Mouse (Mus musculus) midbrain, embryonic 15.5 days (tissue): ENCODE measurements at regions not wholly inside any gene's neighbourhood (a gene's known extent, or its start where the extent isn't known, plus 50 kb on each side); places are given as distances from the start of the nearest gene placed in this dataset.

Source experiments
- ATAC-seq: fragments of 200-750 bp; cut with Nextera tagmentation; replicated peaks from 2 replicates; pipeline ENCODE4 v1.8.0; 2017; ENCODE audit warnings: moderate TSS enrichment
- H3K27ac ChIP-seq: fragments of 300-500 bp; sonication (generic); 2 replicates; pipeline ENCODE4 v1.5.1; 2015; ENCODE audit warnings: mild to moderate bottlenecking, inconsistent platforms
- H3K27me3 ChIP-seq: fragments of 300-500 bp; sonication (generic); replicated peaks from 2 replicates; pipeline ENCODE4 v1.6.1; 2015; ENCODE audit warnings: inconsistent platforms
- H3K36me3 ChIP-seq: fragments of 300-500 bp; sonication (generic); replicated peaks from 2 replicates; pipeline ENCODE4 v1.6.1; 2015; ENCODE audit warnings: inconsistent platforms
- H3K4me1 ChIP-seq: fragments of 300-500 bp; sonication (generic); 2 replicates; pipeline ENCODE4 v1.6.1; 2015; ENCODE audit warnings: inconsistent platforms
- H3K4me2 ChIP-seq: fragments of 300-500 bp; sonication (generic); 2 replicates; pipeline ENCODE4 v1.6.1; 2015; ENCODE audit warnings: inconsistent platforms, mild to moderate bottlenecking, moderate library complexity
- H3K4me3 ChIP-seq: fragments of 300-500 bp; sonication (generic); 2 replicates; pipeline ENCODE4 v1.5.1; 2015; ENCODE audit warnings: mild to moderate bottlenecking, inconsistent platforms
- H3K9ac ChIP-seq: fragments of 300-500 bp; sonication (generic); 2 replicates; pipeline ENCODE4 v1.6.1; 2015; ENCODE audit warnings: mild to moderate bottlenecking, inconsistent platforms
- H3K9me3 ChIP-seq: fragments of 300-500 bp; sonication (generic); 2 replicates; pipeline ENCODE4 v1.6.1; 2016; ENCODE audit warnings: inconsistent platforms
- WGBS: fragments of 180-500 bp; shearing (Covaris S2); methylation state at CpG from one replicate; pipeline ENCODE4 v1.1.7; 2015; ENCODE audit warnings: mixed read lengths; 5-methylcytosine and 5-hydroxymethylcytosine counted together

DNA sequence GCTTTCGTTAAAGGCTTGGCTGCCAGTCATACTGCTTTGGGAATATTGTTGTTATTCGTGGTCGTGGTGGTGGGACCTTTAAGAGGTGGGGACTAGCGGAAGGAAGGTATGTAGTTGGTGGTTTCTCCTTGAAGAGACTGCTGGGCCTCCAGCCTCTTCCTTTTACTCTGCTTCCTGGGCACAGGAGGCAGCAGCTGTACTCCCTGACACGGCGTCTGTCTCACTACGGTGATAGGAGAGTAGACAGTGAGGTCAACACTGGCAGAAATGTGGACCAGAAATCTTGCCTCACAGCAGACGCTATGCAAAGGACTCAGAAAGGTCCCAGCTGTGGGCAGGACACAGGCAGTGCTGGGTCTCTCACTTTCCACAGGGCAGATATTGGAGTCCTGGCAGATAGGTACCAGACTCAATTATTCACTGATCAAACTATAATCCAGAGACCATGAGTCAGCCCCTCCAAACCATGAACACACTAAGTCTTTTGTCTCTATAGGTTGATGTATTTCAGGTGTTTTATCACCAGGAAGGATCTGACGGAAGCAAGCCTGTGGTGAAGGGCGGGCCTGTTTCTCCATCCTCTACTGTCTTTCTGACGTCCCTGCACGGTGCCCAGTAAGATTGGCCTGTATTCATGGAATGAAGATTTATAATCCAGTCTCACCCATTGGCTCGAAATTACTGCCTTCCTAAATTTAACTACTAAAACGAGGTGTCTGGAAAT, 134.6 kb upstream of the Mdm1 start:
- Histone ChIP-seq H3K4me2 (no peak overlapping the region), H3K36me3 (no peaks in the 10 kb centered on the region), H3K9ac (no peak overlapping the region), H3K4me3 (no peak overlapping the region), H3K9me3 (peaks cover 6% of the 10 kb centered on the region), H3K4me1 (peaks cover 4% of the 10 kb centered on the region; the same call in 1 of the 2 replicates), H3K27me3 (no peaks in the 10 kb centered on the region), H3K27ac (no peak overlapping the region)
- 87% methylated on average over 14 of the region's 14 CpGs for WGBS
- no peak for ATAC-seq

DNA sequence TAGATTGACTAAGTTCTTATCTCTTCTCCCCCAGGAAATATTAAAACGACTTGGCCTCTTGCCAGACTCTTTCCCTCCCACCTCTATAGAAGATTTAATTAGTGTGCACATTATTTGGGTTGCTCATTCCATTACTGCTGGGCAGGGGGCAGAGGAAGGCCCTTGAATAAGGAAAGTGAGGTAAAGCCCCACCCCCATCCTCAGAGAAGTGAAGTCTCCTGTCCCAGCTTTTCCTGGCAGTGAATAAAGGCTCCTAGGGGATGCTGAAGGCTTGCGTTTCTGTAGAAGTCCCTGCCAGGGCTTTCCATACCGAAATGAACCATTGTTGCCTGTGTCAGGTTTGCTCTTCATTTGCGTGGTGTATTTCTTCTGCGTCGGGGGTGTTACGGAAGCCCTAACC, 133.8 kb upstream of the Mdm1 start:
- H3K27me3 ChIP-seq, result no peaks in the 10 kb centered on the region
- H3K36me3 ChIP-seq, result no peaks in the 10 kb centered on the region
- H3K4me2 ChIP-seq, result no peak overlapping the region
- WGBS, result 68% methylated on average over 7 of the region's 7 CpGs
- no peak for ATAC-seq
- peaks cover 4% of the 10 kb centered on the region; the same call in 1 of the 2 replicates for H3K4me1 ChIP-seq
- no peak overlapping the region for H3K9ac ChIP-seq
- H3K4me3 ChIP-seq, result no peak overlapping the region
- H3K9me3 ChIP-seq, result peaks cover 6% of the 10 kb centered on the region
- no peak overlapping the region for H3K27ac ChIP-seq

DNA sequence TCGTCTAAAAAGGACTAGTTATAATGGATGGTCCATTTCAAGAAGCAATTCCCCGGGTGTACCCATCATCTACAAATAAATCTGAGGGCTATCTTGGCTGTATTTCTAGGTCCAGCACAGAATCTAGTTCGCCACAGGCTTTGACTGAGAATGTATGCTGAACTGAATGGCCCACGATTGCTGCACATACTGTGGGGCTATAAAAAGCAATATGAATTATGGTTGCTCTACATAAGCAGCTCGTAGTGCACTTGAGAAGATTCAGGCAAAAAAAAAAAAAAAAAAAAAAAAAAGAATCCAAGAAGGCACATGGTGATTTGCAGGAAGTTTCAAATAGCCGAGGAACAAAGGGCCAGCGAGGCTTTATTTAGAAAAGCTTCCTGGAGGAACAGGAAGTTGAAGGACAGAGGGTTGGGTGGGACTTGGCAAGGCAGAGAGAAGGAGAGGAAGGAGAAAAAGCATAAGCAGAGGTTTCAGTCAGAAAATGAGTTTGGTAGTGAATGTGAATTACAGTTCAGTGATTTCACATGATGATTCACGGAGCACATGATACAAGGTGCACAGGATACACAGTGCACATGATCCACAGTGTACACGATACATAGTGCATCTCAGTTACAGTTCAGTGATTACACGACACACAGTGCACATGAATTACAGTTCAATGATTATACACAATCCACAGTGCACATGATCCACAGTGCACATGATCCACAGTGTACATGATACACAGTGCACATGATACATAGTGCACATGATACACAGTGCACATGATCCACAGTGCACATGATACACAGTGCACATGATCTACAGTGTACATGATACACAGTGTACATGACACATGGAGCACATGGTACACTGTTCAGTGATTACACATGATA, 129.7 kb upstream of the Mdm1 start:
- no peak for ATAC-seq
- no peak overlapping the region for H3K9ac ChIP-seq
- H3K27me3 ChIP-seq, result no peaks in the 10 kb centered on the region
- no peak overlapping the region for H3K4me2 ChIP-seq
- no peak overlapping the region for H3K27ac ChIP-seq
- H3K4me3 ChIP-seq, result no peak overlapping the region
- WGBS, result 88% methylated on average over 10 of the region's 10 CpGs
- H3K36me3 ChIP-seq, result no peaks in the 10 kb centered on the region
- no peaks in the 10 kb centered on the region for H3K4me1 ChIP-seq
- H3K9me3 ChIP-seq, result peaks cover 6% of the 10 kb centered on the region

DNA sequence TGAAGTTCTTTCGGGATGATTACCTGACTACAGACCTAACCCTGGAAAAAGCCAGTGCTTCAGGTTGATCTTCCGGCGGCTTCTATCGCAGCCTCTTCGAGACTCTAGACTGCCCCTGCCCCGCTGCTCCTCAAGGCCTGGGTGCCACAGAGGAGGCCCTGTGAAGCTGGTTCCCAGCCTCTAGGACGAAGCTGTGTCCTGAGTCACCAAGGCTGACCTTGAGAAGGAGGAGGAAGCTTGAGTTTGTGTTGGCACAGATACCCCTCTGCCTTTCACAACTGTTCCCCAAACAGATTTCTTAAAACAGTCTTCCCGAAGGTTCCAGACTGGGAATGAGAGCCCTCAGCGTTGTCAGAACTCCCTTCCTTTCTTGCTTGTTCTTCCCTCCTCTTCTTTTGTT, 112.8 kb upstream of the Mdm1 start:
- Histone ChIP-seq H3K9ac (no peak overlapping the region), H3K4me1 (no peaks in the 10 kb centered on the region), H3K4me2 (no peak overlapping the region), H3K27ac (no peak overlapping the region), H3K27me3 (no peaks in the 10 kb centered on the region), H3K4me3 (no peak overlapping the region), H3K9me3 (no peaks in the 10 kb centered on the region), H3K36me3 (no peaks in the 10 kb centered on the region)
- no peak for ATAC-seq
- WGBS, result 78% methylated on average over 9 of the region's 9 CpGs

DNA sequence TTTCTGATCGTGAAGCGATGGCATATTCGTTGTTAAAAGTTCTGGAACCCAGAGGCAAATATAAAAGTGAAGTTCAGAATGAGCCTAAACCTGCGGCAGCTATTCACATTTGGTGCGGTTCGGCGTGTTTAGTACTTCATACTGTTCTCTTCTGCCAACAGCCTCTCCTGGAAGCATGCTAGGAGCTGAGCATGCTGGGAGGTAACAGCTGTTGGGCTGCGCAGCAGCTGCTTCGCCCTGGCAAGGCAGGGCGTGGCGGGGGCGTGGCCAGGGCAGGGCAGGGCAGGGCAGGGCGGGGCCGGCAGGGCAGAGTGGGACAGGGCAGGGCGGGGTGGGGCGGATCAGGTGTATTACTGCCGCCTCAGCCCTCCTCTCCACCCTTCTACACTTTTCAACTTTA, 107.2 kb upstream of the Mdm1 start:
- Histone ChIP-seq H3K4me3 (no peak overlapping the region), H3K4me1 (no peaks in the 10 kb centered on the region), H3K27me3 (no peaks in the 10 kb centered on the region), H3K36me3 (no peaks in the 10 kb centered on the region), H3K27ac (no peak overlapping the region), H3K9me3 (no peaks in the 10 kb centered on the region), H3K9ac (no peak overlapping the region), H3K4me2 (no peak overlapping the region)
- no peak for ATAC-seq
- WGBS, result 87% methylated on average over 17 of the region's 17 CpGs

DNA sequence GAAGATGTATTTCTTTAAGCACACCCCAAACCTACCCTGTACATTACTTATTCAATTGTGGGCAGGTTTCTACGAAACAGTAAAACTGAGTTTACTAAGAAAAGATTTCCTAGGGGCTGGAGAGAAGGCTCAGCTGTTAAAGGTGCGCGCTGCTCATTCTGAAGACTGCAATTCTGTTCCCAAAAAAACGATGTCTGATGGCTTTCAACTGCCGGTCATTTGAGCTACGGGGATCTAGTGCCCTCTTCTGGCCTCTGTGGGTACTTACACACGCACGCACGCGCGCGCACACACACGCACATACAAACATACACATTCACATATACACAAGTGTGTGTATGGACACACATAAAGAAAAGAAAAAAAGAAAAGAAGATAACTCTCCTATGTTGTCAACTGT, 106.6 kb upstream of the Mdm1 start:
- H3K27ac ChIP-seq, result no peak overlapping the region
- no peak overlapping the region for H3K4me3 ChIP-seq
- ATAC-seq, result no peak
- H3K36me3 ChIP-seq, result no peaks in the 10 kb centered on the region
- H3K9me3 ChIP-seq, result no peaks in the 10 kb centered on the region
- WGBS, result 90% methylated on average over 13 of the region's 13 CpGs
- H3K4me2 ChIP-seq, result no peak overlapping the region
- no peaks in the 10 kb centered on the region for H3K27me3 ChIP-seq
- no peak overlapping the region for H3K9ac ChIP-seq
- no peaks in the 10 kb centered on the region for H3K4me1 ChIP-seq

DNA sequence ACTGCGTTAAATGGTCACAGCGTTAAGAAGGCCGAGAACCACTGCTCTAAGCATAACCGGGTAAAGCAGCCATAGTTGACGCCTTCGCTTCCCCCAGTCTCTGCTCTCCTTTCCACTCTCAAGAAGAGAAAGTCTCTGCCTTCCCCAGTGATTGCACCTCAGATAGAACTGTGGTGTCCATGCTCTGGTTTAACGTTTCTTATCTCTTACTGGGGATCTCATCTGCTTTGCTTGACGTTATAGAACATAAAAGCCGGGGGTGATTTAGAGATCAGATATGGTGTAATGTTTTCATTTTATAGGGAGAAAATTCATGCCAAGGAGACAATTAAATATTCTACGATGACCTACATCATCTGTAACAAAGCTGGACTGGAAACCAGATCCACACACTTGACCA, 103.1 kb upstream of the Mdm1 start:
- 95% methylated on average over 10 of the region's 10 CpGs for WGBS
- ATAC-seq, result no peak
- Histone ChIP-seq H3K4me1 (no peaks in the 10 kb centered on the region), H3K4me2 (no peak overlapping the region), H3K27ac (no peak overlapping the region), H3K36me3 (no peaks in the 10 kb centered on the region), H3K9ac (no peak overlapping the region), H3K4me3 (no peak overlapping the region), H3K9me3 (no peaks in the 10 kb centered on the region), H3K27me3 (no peaks in the 10 kb centered on the region)

DNA sequence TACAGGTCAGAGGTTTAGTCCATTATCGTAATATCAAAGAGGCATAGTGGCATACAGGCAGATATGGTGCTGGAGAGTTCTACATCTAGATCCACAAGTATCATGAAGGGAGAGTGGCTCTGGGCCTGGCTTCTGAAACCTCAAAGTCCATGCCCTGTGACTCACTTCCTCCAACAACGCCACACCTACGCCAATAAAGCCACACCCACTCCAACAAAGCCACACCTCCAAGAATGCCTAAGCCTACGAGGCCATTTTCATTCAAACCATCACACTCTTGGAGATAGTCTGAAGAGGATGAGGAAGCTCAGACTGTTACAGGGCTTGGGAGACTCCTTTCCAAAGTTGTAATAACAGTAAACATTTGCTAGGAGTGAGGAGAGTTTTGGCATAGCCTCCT, 102.6 kb upstream of the Mdm1 start:
- ATAC-seq, result no peak
- no peaks in the 10 kb centered on the region for H3K4me1 ChIP-seq
- H3K9me3 ChIP-seq, result no peaks in the 10 kb centered on the region
- no peak overlapping the region for H3K27ac ChIP-seq
- H3K4me3 ChIP-seq, result no peak overlapping the region
- H3K36me3 ChIP-seq, result no peaks in the 10 kb centered on the region
- H3K27me3 ChIP-seq, result no peaks in the 10 kb centered on the region
- WGBS, result 89% methylated on average over 4 of the region's 4 CpGs
- no peak overlapping the region for H3K9ac ChIP-seq
- no peak overlapping the region for H3K4me2 ChIP-seq

DNA sequence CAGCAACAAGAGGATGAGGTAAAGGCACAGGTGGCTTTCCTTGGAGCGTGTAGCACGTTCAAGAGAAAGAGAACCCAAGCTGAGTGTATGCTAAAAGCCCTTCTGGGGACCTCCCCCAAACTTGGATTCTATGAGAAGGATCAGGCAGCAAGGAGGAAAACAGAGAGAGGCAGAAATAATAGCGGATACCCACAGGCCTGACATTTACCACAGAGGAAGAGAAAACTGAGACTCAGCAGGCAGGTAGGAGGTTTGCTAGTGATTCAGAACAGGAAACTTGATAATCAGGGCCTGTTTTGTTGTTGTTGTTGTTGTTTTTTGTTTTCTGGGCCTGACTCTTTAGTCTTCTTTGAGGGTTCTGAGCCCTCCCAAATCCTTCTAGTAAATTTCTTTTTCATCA, 100.5 kb upstream of the Mdm1 start:
- WGBS, result 90% methylated on average over 3 of the region's 3 CpGs
- Histone ChIP-seq H3K27ac (no peak overlapping the region), H3K4me1 (no peaks in the 10 kb centered on the region), H3K9ac (no peak overlapping the region), H3K9me3 (no peaks in the 10 kb centered on the region), H3K4me2 (no peak overlapping the region), H3K27me3 (no peaks in the 10 kb centered on the region), H3K36me3 (no peaks in the 10 kb centered on the region), H3K4me3 (no peak overlapping the region)
- no peak for ATAC-seq

DNA sequence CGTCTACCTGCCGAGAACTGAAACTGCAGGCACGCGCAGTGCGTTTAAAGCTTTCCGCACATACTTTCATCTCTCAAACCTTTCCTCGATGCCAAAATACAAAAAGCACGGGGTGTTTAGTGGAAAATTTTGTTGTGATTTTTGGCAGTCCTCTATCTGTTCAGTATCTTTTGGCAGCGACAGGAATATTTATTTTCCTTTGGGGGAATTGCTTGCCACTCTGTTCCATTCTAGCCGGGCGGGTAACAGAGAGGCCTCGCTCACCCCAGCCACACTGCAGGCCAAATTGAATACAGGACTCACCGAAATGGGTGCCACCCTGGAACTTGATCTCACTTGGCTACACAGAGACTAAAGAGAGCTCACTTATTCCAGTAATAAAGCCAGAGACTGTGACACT, 97.8 kb upstream of the Mdm1 start:
- H3K36me3 ChIP-seq, result no peaks in the 10 kb centered on the region
- ATAC-seq, result no peak
- H3K27ac ChIP-seq, result no peak overlapping the region
- no peak overlapping the region for H3K9ac ChIP-seq
- H3K9me3 ChIP-seq, result no peaks in the 10 kb centered on the region
- H3K4me2 ChIP-seq, result no peak overlapping the region
- WGBS, result 69% methylated on average over 13 of the region's 13 CpGs
- no peak overlapping the region for H3K4me3 ChIP-seq
- H3K4me1 ChIP-seq, result no peaks in the 10 kb centered on the region
- H3K27me3 ChIP-seq, result no peaks in the 10 kb centered on the region

DNA sequence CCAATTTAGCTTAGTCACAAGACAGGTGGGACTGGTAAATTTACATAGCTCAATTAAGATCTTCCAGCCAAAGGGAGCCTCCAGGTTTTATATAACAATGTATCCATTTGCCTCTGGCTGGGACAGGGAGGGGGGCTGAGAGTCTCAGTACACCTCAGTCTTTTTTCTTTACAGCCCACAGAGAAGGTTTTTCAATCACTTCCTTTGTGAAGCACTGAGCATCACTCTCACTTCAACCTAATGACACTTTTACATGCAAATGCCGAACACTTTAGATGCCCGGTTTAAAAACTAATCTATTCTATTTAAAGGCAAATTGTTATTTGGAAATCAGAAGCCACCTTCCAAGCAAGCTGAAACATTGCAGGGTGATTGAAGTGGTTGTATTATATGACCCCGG, 96.8 kb upstream of the Mdm1 start:
- 39% methylated on average over 3 of the region's 3 CpGs for WGBS
- Histone ChIP-seq H3K9ac (no peak overlapping the region), H3K36me3 (no peaks in the 10 kb centered on the region), H3K27ac (no peak overlapping the region), H3K9me3 (no peaks in the 10 kb centered on the region), H3K4me2 (no peak overlapping the region), H3K4me3 (no peak overlapping the region), H3K4me1 (no peaks in the 10 kb centered on the region), H3K27me3 (no peaks in the 10 kb centered on the region)
- ATAC-seq, result no peak

DNA sequence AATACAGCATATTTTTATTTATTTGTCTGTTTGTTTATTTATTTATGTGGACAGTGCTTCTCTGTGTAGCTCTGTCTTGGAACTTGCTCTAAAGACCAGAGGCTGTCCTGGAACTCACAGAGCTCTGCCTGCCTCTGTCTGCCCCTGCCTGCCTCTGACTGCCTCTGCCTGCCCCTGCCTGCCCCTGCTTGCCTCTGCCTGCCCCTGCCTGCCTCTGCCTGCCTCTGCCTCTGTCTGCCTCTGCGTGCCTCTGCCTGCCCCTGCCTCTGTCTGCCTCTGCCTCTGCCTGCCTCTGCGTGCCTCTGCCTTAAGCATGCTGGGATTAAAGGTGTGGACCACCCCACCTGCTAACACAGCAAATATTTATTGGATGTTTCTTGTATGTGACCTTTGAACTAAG, 96.2 kb upstream of the Mdm1 start:
- no peak overlapping the region for H3K27ac ChIP-seq
- H3K4me3 ChIP-seq, result no peak overlapping the region
- no peak overlapping the region for H3K4me2 ChIP-seq
- ATAC-seq, result no peak
- H3K9ac ChIP-seq, result no peak overlapping the region
- H3K27me3 ChIP-seq, result no peaks in the 10 kb centered on the region
- 83% methylated on average over 2 of the region's 2 CpGs for WGBS
- no peaks in the 10 kb centered on the region for H3K4me1 ChIP-seq
- H3K36me3 ChIP-seq, result no peaks in the 10 kb centered on the region
- H3K9me3 ChIP-seq, result no peaks in the 10 kb centered on the region

DNA sequence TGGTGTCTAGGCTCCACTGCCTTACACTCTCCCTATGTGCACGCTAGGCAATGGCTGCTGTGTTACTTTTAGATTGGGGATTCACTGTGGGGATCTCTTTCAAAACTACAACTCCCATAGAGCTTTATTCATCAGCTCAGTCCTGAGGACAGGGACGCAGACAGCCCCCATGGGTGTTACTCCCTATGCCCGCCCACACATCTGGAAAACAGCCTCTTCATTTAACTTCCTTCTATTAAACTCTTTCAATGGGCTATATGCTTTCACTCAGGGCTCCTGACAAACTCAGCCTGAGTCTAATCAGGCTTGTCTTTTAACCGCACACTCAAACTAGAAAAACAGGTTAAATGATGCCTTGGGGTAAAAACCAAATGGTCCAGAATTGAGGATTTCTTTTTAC, 95.3 kb upstream of the Mdm1 start:
- Histone ChIP-seq H3K4me3 (no peak overlapping the region), H3K4me2 (no peak overlapping the region), H3K27ac (no peak overlapping the region), H3K9me3 (no peaks in the 10 kb centered on the region), H3K36me3 (no peaks in the 10 kb centered on the region), H3K27me3 (no peaks in the 10 kb centered on the region), H3K9ac (no peak overlapping the region), H3K4me1 (no peaks in the 10 kb centered on the region)
- 79% methylated on average over 4 of the region's 4 CpGs for WGBS
- no peak for ATAC-seq
